In genomic region chr3:107748260-107748955, GRCm38 (mm10) we compare ENCODE assay signal across 13 mouse cellular contexts. TPM values are rescaled to one million over a fixed set of nuclear protein-coding genes. Genes with fewer than 3 reads are reported as not detected.
DNase-seq lines count a peak whose midpoint lies in the region; ATAC-seq and TF ChIP-seq lines count a peak whose summit lies in the region.
"Had no signal": no experiment of that assay in that cellular context is flagged by ENCODE, and none has a peak within 500 bp of the region (broad histone marks: within the 10 kb centered on the region; RNA-seq: fewer than 3 reads in every experiment).

No protein-coding gene starts in this region.

- no peak for ATAC-seq in intestine, postnatal 0 days
- no peak for ATAC-seq in intestine, embryonic 16.5 days
- no peak for ATAC-seq in midbrain, postnatal 0 days (ENCODE audit: low FRiP score)
- ATAC-seq in midbrain, embryonic 15.5 days (replicated peaks), result no peak
- ATAC-seq in megakaryocyte progenitor cell, adult 5-6 weeks (replicated peaks; ENCODE audit: poor library complexity), result peak; percentile 42
- ATAC-seq: Patski had no signal

- no peak overlapping the region for H3K4me2 ChIP-seq in intestine, postnatal 0 days (replicated peaks; ENCODE audit: low read depth)
- no peak overlapping the region for H3K4me2 ChIP-seq in intestine, embryonic 16.5 days (ENCODE audit: low read depth, low read length)
- H3K4me2 ChIP-seq in midbrain, postnatal 0 days (ENCODE audit: low read depth, low read length, poor library complexity, severe bottlenecking), result no peak overlapping the region
- H3K4me2 ChIP-seq in midbrain, embryonic 15.5 days, result no peak overlapping the region
- H3K4me2 ChIP-seq: hindbrain, embryonic 15.5 days had no signal

- no peaks in the 10 kb centered on the region for H3K4me1 ChIP-seq in intestine, postnatal 0 days (replicated peaks; ENCODE audit: control insufficient read depth, insufficient read depth, low read length)
- peaks cover 2% of the 10 kb centered on the region; the same call in 1 of the 2 replicates for H3K4me1 ChIP-seq in intestine, embryonic 16.5 days (ENCODE audit: control insufficient read depth, insufficient read depth, low read length)
- H3K4me1 ChIP-seq in midbrain, postnatal 0 days (ENCODE audit: insufficient read depth, low read length), result no peaks in the 10 kb centered on the region
- no peaks in the 10 kb centered on the region for H3K4me1 ChIP-seq in midbrain, embryonic 15.5 days
- H3K4me1 ChIP-seq in hindbrain, embryonic 10.5 days (replicated peaks), result peaks cover 6% of the 10 kb centered on the region

- no peak for DNase-seq in midbrain, postnatal 0 days (ENCODE audit: low spot score)
- DNase-seq in ES-CJ7 (ENCODE audit: low read depth, low spot score), result peak; percentile 33
- DNase-seq in hindbrain, embryonic 10.5 days (ENCODE audit: low spot score), result no peak
- DNase-seq in adrenal gland, adult (ENCODE audit: inconsistent age in 2 of 2, low spot score in 1 of 2), result no peak
- DNase-seq: adrenal gland, postnatal 36 days; cerebellum, postnatal 10 days; lung, postnatal 36 days had no signal

- H3K9me3 ChIP-seq in intestine, postnatal 0 days (ENCODE audit: control insufficient read depth), result no peaks in the 10 kb centered on the region
- H3K9me3 ChIP-seq in intestine, embryonic 16.5 days (ENCODE audit: control insufficient read depth, low read length), result no peaks in the 10 kb centered on the region
- H3K9me3 ChIP-seq in midbrain, postnatal 0 days (ENCODE audit: low read length), result no peaks in the 10 kb centered on the region
- no peaks in the 10 kb centered on the region for H3K9me3 ChIP-seq in midbrain, embryonic 15.5 days
- H3K9me3 ChIP-seq in hindbrain, embryonic 10.5 days, result no peaks in the 10 kb centered on the region
- H3K9me3 ChIP-seq: hindbrain, embryonic 15.5 days had no signal

- peak; percentile 60 for TF ChIP-seq CTCF in intestine, postnatal 0 days (IDR thresholded peaks at IDR 0.05; ENCODE audit: low read depth)
- peak; percentile 43 for TF ChIP-seq CTCF in midbrain, postnatal 0 days (IDR thresholded peaks at IDR 0.05)

- no peak overlapping the region for H3K27ac ChIP-seq in intestine, postnatal 0 days (ENCODE audit: low read depth, low read length)
- H3K27ac ChIP-seq in intestine, embryonic 16.5 days (ENCODE audit: low read length), result no peak overlapping the region
- H3K27ac ChIP-seq in midbrain, postnatal 0 days (ENCODE audit: low read depth, low read length), result no peak overlapping the region
- H3K27ac ChIP-seq in midbrain, embryonic 15.5 days, result no peak overlapping the region
- H3K27ac ChIP-seq in hindbrain, embryonic 10.5 days, result no peak overlapping the region
- H3K27ac ChIP-seq: hindbrain, embryonic 15.5 days had no signal

- 81% methylated on average over 14 of the region's 14 CpGs for WGBS in intestine, postnatal 0 days
- WGBS in intestine, embryonic 16.5 days, result 83% methylated on average over 14 of the region's 14 CpGs
- WGBS in midbrain, postnatal 0 days, result 85% methylated on average over 14 of the region's 14 CpGs
- 85% methylated on average over 14 of the region's 14 CpGs for WGBS in midbrain, embryonic 15.5 days
- 85% methylated on average over 14 of the region's 14 CpGs for WGBS in hindbrain, embryonic 10.5 days

- H3K4me3 ChIP-seq in intestine, postnatal 0 days (ENCODE audit: low read depth, low read length), result no peak overlapping the region
- H3K4me3 ChIP-seq in intestine, embryonic 16.5 days (ENCODE audit: low read length), result no peak overlapping the region
- H3K4me3 ChIP-seq in midbrain, postnatal 0 days (ENCODE audit: low read depth, low read length), result no peak overlapping the region
- H3K4me3 ChIP-seq in midbrain, embryonic 15.5 days, result no peak overlapping the region
- no peak overlapping the region for H3K4me3 ChIP-seq in hindbrain, embryonic 10.5 days
- H3K4me3 ChIP-seq: hindbrain, embryonic 15.5 days had no signal

- peaks cover 14% of the 10 kb centered on the region; the same call in 1 of the 2 replicates for H3K27me3 ChIP-seq in intestine, postnatal 0 days (replicated peaks; ENCODE audit: control insufficient read depth, insufficient read depth, low read length)
- H3K27me3 ChIP-seq in intestine, embryonic 16.5 days (replicated peaks; ENCODE audit: control insufficient read depth, insufficient read depth, low read length), result 0 out of 2 replicates have a peak, but pooled peaks cover 3% of the 10 kb centered on the region
- no peaks in the 10 kb centered on the region for H3K27me3 ChIP-seq in midbrain, postnatal 0 days (ENCODE audit: insufficient read depth, low read length)
- no peaks in the 10 kb centered on the region for H3K27me3 ChIP-seq in midbrain, embryonic 15.5 days (replicated peaks)
- no peaks in the 10 kb centered on the region for H3K27me3 ChIP-seq in hindbrain, embryonic 10.5 days (ENCODE audit: insufficient read depth, poor library complexity, severe bottlenecking)
- H3K27me3 ChIP-seq: hindbrain, embryonic 15.5 days; Patski had no signal

- no peak overlapping the region for H3K9ac ChIP-seq in intestine, postnatal 0 days (ENCODE audit: low read depth, low read length)
- no peak overlapping the region for H3K9ac ChIP-seq in intestine, embryonic 16.5 days (ENCODE audit: low read depth, low read length)
- H3K9ac ChIP-seq in midbrain, postnatal 0 days (replicated peaks; ENCODE audit: low read length, poor library complexity, severe bottlenecking), result no peak overlapping the region
- H3K9ac ChIP-seq in midbrain, embryonic 15.5 days, result no peak overlapping the region
- H3K9ac ChIP-seq: hindbrain, embryonic 15.5 days had no signal

- H3K36me3 ChIP-seq in intestine, postnatal 0 days (ENCODE audit: control insufficient read depth, insufficient read depth), result peaks cover 19% of the 10 kb centered on the region; the same call in 1 of the 2 replicates
- H3K36me3 ChIP-seq in intestine, embryonic 16.5 days (ENCODE audit: control insufficient read depth, insufficient read depth, low read length), result 0 out of 2 replicates have a peak, but pooled peaks cover 3% of the 10 kb centered on the region
- 0 out of 2 replicates have a peak, but pooled peaks cover 2% of the 10 kb centered on the region for H3K36me3 ChIP-seq in midbrain, postnatal 0 days (ENCODE audit: insufficient read depth, low read length)
- no peaks in the 10 kb centered on the region for H3K36me3 ChIP-seq in midbrain, embryonic 15.5 days (replicated peaks)
- peaks cover 71% of the 10 kb centered on the region for H3K36me3 ChIP-seq in hindbrain, embryonic 10.5 days
- H3K36me3 ChIP-seq: hindbrain, embryonic 15.5 days had no signal

RNA-seq across cellular contexts. Expression of gene Csf1, which starts 11.9 kb away (rescaled TPM):
- polyA plus RNA-seq in intestine, postnatal 0 days (2015; fragmentation: Nextera tagmentation; extraction: Ambion mirVana), result 8.6 and 9.2 TPM in 2 replicates
- 11.8 and 13.9 TPM in 2 replicates for polyA plus RNA-seq in intestine, embryonic 16.5 days (2015; fragmentation: Nextera tagmentation; extraction: Ambion mirVana)
- total RNA-seq in midbrain, postnatal 0 days (2014; rRNA removed), result 10.6 and 12.3 TPM in 2 replicates
- 8.1 and 10.9 TPM in 2 replicates for polyA plus RNA-seq in midbrain, postnatal 0 days (2015; fragmentation: Nextera tagmentation; extraction: Ambion mirVana)
- polyA plus RNA-seq in midbrain, embryonic 15.5 days (2015; fragmentation: Nextera tagmentation; extraction: Ambion mirVana), result 6.7 and 7.9 TPM in 2 replicates
- total RNA-seq in megakaryocyte progenitor cell, adult 5-6 weeks (2015), result 2.2 and 4.8 TPM in 2 replicates
- 1.5 and 4.6 TPM in 2 replicates for total RNA-seq in megakaryocyte progenitor cell, adult 5-6 weeks (2017)
- 7.2 TPM in 2 replicates for polyA plus RNA-seq in hindbrain, embryonic 10.5 days (2016; fragmentation: Nextera tagmentation; extraction: Ambion mirVana)

RNA-seq across cellular contexts. Expression of gene Ahcyl1, which starts 52.0 kb away (rescaled TPM):
- polyA plus RNA-seq in intestine, postnatal 0 days (2015; fragmentation: Nextera tagmentation; extraction: Ambion mirVana), result 37.8 and 39.0 TPM in 2 replicates
- polyA plus RNA-seq in intestine, embryonic 16.5 days (2015; fragmentation: Nextera tagmentation; extraction: Ambion mirVana), result 43.6 and 63.5 TPM in 2 replicates
- 65.9 and 76.0 TPM in 2 replicates for total RNA-seq in midbrain, postnatal 0 days (2014; rRNA removed)
- 109 and 111 TPM in 2 replicates for polyA plus RNA-seq in midbrain, postnatal 0 days (2015; fragmentation: Nextera tagmentation; extraction: Ambion mirVana)
- polyA plus RNA-seq in midbrain, embryonic 15.5 days (2015; fragmentation: Nextera tagmentation; extraction: Ambion mirVana), result 115 and 117 TPM in 2 replicates
- 82.8 and 84.9 TPM in 2 replicates for total RNA-seq in megakaryocyte progenitor cell, adult 5-6 weeks (2015)
- 42.3 and 73.4 TPM in 2 replicates for total RNA-seq in megakaryocyte progenitor cell, adult 5-6 weeks (2017)
- 86.7 and 90.7 TPM in 2 replicates for polyA plus RNA-seq in hindbrain, embryonic 10.5 days (2016; fragmentation: Nextera tagmentation; extraction: Ambion mirVana)
